Mouse (Mus musculus): ENCODE data around the gene Frmd4b. TPM values are rescaled to one million over a fixed set of nuclear protein-coding genes. Genes with fewer than 3 reads are reported as not detected.
A peak's percentile ranks its signal among the peaks of the same experiment; 100 is the strongest.

Frmd4b gene
- polyA plus RNA-seq, 1 experiment from 2014 or later = 32.5 TPM

GRCm38 (mm10) chr6:97485886-97486386 is 131.4 kb downstream of the Frmd4b start:
- no peak overlapping the region for H3K4me3 ChIP-seq
- DNase-seq (ENCODE audit: low spot score) = no peak
- no peaks in the 10 kb centered on the region for H3K9me3 ChIP-seq
- 87% methylated on average over 11 of the region's 11 CpGs for WGBS
- no peaks in the 10 kb centered on the region for H3K36me3 ChIP-seq
- H3K27ac ChIP-seq = no peak overlapping the region
- H3K27me3 ChIP-seq (ENCODE audit: insufficient read depth, poor library complexity, severe bottlenecking) = peaks cover 27% of the 10 kb centered on the region
- H3K4me1 ChIP-seq = peaks cover 21% of the 10 kb centered on the region

- Histone ChIP-seq H3K4me3 (no peak overlapping the region), H3K4me1 (peaks cover 10% of the 10 kb centered on the region), H3K27me3 (ENCODE audit: insufficient read depth, poor library complexity, severe bottlenecking) (peaks cover 14% of the 10 kb centered on the region), H3K27ac (no peak overlapping the region), H3K9me3 (no peaks in the 10 kb centered on the region), H3K36me3 (no peaks in the 10 kb centered on the region)
- 78% methylated on average over 6 of the region's 6 CpGs for WGBS
- no peak for DNase-seq (ENCODE audit: low spot score)
These were observed 135.4 kb downstream of the Frmd4b start for GRCm38 (mm10) chr6:97481912-97482311.

GRCm38 (mm10) chr6:97478981-97479860 is 138.1 kb downstream of the Frmd4b start:
- H3K27me3 ChIP-seq (ENCODE audit: insufficient read depth, poor library complexity, severe bottlenecking) = no peaks in the 10 kb centered on the region
- H3K4me3 ChIP-seq = no peak overlapping the region
- H3K9me3 ChIP-seq = no peaks in the 10 kb centered on the region
- H3K27ac ChIP-seq = no peak overlapping the region
- WGBS = 77% methylated on average over 19 of the region's 19 CpGs
- 0 out of 2 replicates have a peak, but pooled peaks cover 6% of the 10 kb centered on the region for H3K4me1 ChIP-seq
- H3K36me3 ChIP-seq = no peaks in the 10 kb centered on the region
- peak; percentile 63 for DNase-seq (ENCODE audit: low spot score)

GRCm38 (mm10) chr6:97473672-97474071 is 143.7 kb downstream of the Frmd4b start:
- DNase-seq (ENCODE audit: low spot score) = no peak
- Histone ChIP-seq H3K27ac (no peak overlapping the region), H3K4me3 (no peak overlapping the region), H3K36me3 (no peaks in the 10 kb centered on the region), H3K9me3 (no peaks in the 10 kb centered on the region), H3K4me1 (peaks cover 17% of the 10 kb centered on the region), H3K27me3 (ENCODE audit: insufficient read depth, poor library complexity, severe bottlenecking) (no peaks in the 10 kb centered on the region)
- WGBS = 93% methylated on average over 4 of the region's 4 CpGs

GRCm38 (mm10) chr6:97472873-97473550 is 144.3 kb downstream of the Frmd4b start:
- no peaks in the 10 kb centered on the region for H3K36me3 ChIP-seq
- DNase-seq (ENCODE audit: low spot score) = no peak
- H3K4me3 ChIP-seq = no peak overlapping the region
- peak overlapping the region; percentile 24; the same call in 1 of the 2 replicates for H3K27ac ChIP-seq
- H3K4me1 ChIP-seq = peaks cover 17% of the 10 kb centered on the region
- WGBS = 63% methylated on average over 4 of the region's 4 CpGs
- H3K9me3 ChIP-seq = no peaks in the 10 kb centered on the region
- no peaks in the 10 kb centered on the region for H3K27me3 ChIP-seq (ENCODE audit: insufficient read depth, poor library complexity, severe bottlenecking)

GRCm38 (mm10) chr6:97463898-97464524 is 153.3 kb downstream of the Frmd4b start:
- H3K27ac ChIP-seq = peak overlapping the region; percentile 76
- no peaks in the 10 kb centered on the region for H3K9me3 ChIP-seq
- 0 out of 2 replicates have a peak, but pooled peaks cover 3% of the 10 kb centered on the region for H3K36me3 ChIP-seq
- H3K27me3 ChIP-seq (ENCODE audit: insufficient read depth, poor library complexity, severe bottlenecking) = no peaks in the 10 kb centered on the region
- DNase-seq (ENCODE audit: low spot score) = no peak
- no peak overlapping the region for H3K4me3 ChIP-seq
- WGBS = 52% methylated on average over 17 of the region's 17 CpGs
- peaks cover 11% of the 10 kb centered on the region; the same call in 1 of the 2 replicates for H3K4me1 ChIP-seq

- no peak for DNase-seq (ENCODE audit: low spot score)
- no peak overlapping the region for H3K4me3 ChIP-seq
- H3K27me3 ChIP-seq (ENCODE audit: insufficient read depth, poor library complexity, severe bottlenecking) = no peaks in the 10 kb centered on the region
- no peak overlapping the region for H3K27ac ChIP-seq
- peaks cover 24% of the 10 kb centered on the region for H3K4me1 ChIP-seq
- no peaks in the 10 kb centered on the region for H3K9me3 ChIP-seq
- no peaks in the 10 kb centered on the region for H3K36me3 ChIP-seq
These were observed 154.9 kb downstream of the Frmd4b start for GRCm38 (mm10) chr6:97462421-97462820.

- Histone ChIP-seq H3K4me1 (peaks cover 38% of the 10 kb centered on the region), H3K9me3 (no peaks in the 10 kb centered on the region), H3K27me3 (ENCODE audit: insufficient read depth, poor library complexity, severe bottlenecking) (no peaks in the 10 kb centered on the region), H3K4me3 (peak overlapping the region; percentile 35), H3K36me3 (no peaks in the 10 kb centered on the region), H3K27ac (peak overlapping the region; percentile 80; the same call in 1 of the 2 replicates)
- WGBS = 49% methylated on average over 7 of the region's 7 CpGs
- no peak for DNase-seq (ENCODE audit: low spot score)
These were observed 158.2 kb downstream of the Frmd4b start for GRCm38 (mm10) chr6:97459112-97459511.

GRCm38 (mm10) chr6:97458358-97458757 is 159.0 kb downstream of the Frmd4b start:
- no peaks in the 10 kb centered on the region for H3K9me3 ChIP-seq
- DNase-seq (ENCODE audit: low spot score) = no peak
- peak overlapping the region; percentile 35 for H3K4me3 ChIP-seq
- peak overlapping the region; percentile 80 for H3K27ac ChIP-seq
- peaks cover 38% of the 10 kb centered on the region for H3K4me1 ChIP-seq
- no peaks in the 10 kb centered on the region for H3K27me3 ChIP-seq (ENCODE audit: insufficient read depth, poor library complexity, severe bottlenecking)
- H3K36me3 ChIP-seq = no peaks in the 10 kb centered on the region
- WGBS = 53% methylated on average over 9 of the region's 9 CpGs

GRCm38 (mm10) chr6:97457954-97458353 is 159.4 kb downstream of the Frmd4b start:
- H3K27ac ChIP-seq = peak overlapping the region; percentile 80
- H3K36me3 ChIP-seq = no peaks in the 10 kb centered on the region
- WGBS = 35% methylated on average over 3 of the region's 3 CpGs
- no peaks in the 10 kb centered on the region for H3K9me3 ChIP-seq
- H3K27me3 ChIP-seq (ENCODE audit: insufficient read depth, poor library complexity, severe bottlenecking) = no peaks in the 10 kb centered on the region
- peak overlapping the region; percentile 35; the same call in 1 of the 2 replicates for H3K4me3 ChIP-seq
- H3K4me1 ChIP-seq = peaks cover 38% of the 10 kb centered on the region
- no peak for DNase-seq (ENCODE audit: low spot score)

- H3K36me3 ChIP-seq = no peaks in the 10 kb centered on the region
- peaks cover 38% of the 10 kb centered on the region for H3K4me1 ChIP-seq
- H3K9me3 ChIP-seq = no peaks in the 10 kb centered on the region
- WGBS = 23% methylated on average over 2 of the region's 2 CpGs
- H3K27ac ChIP-seq = peak overlapping the region; percentile 80
- DNase-seq (ENCODE audit: low spot score) = no peak
- H3K4me3 ChIP-seq = peak overlapping the region; percentile 15; the same call in 1 of the 2 replicates
- no peaks in the 10 kb centered on the region for H3K27me3 ChIP-seq (ENCODE audit: insufficient read depth, poor library complexity, severe bottlenecking)
These were observed 160.1 kb downstream of the Frmd4b start for GRCm38 (mm10) chr6:97457210-97457609.

- Histone ChIP-seq H3K27me3 (ENCODE audit: insufficient read depth, poor library complexity, severe bottlenecking) (no peaks in the 10 kb centered on the region), H3K9me3 (no peaks in the 10 kb centered on the region), H3K36me3 (no peaks in the 10 kb centered on the region), H3K4me1 (peaks cover 18% of the 10 kb centered on the region), H3K4me3 (no peak overlapping the region), H3K27ac (no peak overlapping the region)
- DNase-seq (ENCODE audit: low spot score) = no peak
- 89% methylated on average over 5 of the region's 5 CpGs for WGBS
These were observed 165.1 kb downstream of the Frmd4b start for GRCm38 (mm10) chr6:97452223-97452622.

Data from heart, embryonic 10.5 days (tissue).